Mouse (Mus musculus) G1E (cell line): Measurements from ENCODE around the gene Atf6. TPM values are rescaled to one million over a fixed set of nuclear protein-coding genes. Genes with fewer than 3 reads are reported as not detected.

Experiments
- ATAC-seq: 2 replicates; pipeline ENCODE4 v1.8.0; 2016; ENCODE audit warnings: mild to moderate bottlenecking; ENCODE audit not compliant: insufficient number of reproducible peaks, poor library complexity, low FRiP score, severe bottlenecking; ENCODE audit errors: extremely low read depth
- DNase-seq: peaks from one replicate; pipeline ENCODE4 v3.0.0; 2012; ENCODE audit warnings: low spot score
- H3K27me3 ChIP-seq: 2 replicates; pipeline ENCODE4 v1.6.1; 2012; ENCODE audit warnings: mild to moderate bottlenecking, low read length, inconsistent platforms; ENCODE audit not compliant: insufficient read depth
- H3K36me3 ChIP-seq: replicated peaks from 2 replicates; pipeline ENCODE3; 2012; ENCODE audit warnings: mild to moderate bottlenecking, inconsistent platforms
- H3K4me1 ChIP-seq: 2 replicates; pipeline ENCODE4 v1.6.1; 2012; ENCODE audit warnings: low read depth, low read length, inconsistent platforms, mixed read lengths; ENCODE audit not compliant: insufficient read depth
- H3K4me3 ChIP-seq: 2 replicates; pipeline ENCODE4 v1.5.1; 2012; ENCODE audit warnings: low read depth, mild to moderate bottlenecking, inconsistent platforms, low read length, moderate library complexity, mixed read lengths
- H3K9me3 ChIP-seq: replicated peaks from 2 replicates; pipeline ENCODE4 v1.6.1; 2012; ENCODE audit warnings: inconsistent platforms
- CTCF ChIP-seq: IDR thresholded peaks from 2 replicates; pipeline ENCODE4 v1.5.1; 2012; ENCODE audit warnings: low read depth, low read length, inconsistent platforms, mixed read lengths
- GATA1 ChIP-seq: IDR thresholded peaks from 2 replicates; pipeline ENCODE4 v1.6.1; 2012; ENCODE audit warnings: borderline replicate concordance, low read length, inconsistent platforms, mixed read lengths
- GATA2 ChIP-seq: IDR thresholded peaks from 2 replicates; pipeline ENCODE4 v1.6.1; 2012; ENCODE audit warnings: low read depth, low read length, inconsistent platforms, borderline replicate concordance
- POLR2AphosphoS5 ChIP-seq: IDR thresholded peaks from 2 replicates; pipeline ENCODE4 v1.6.1; 2012; ENCODE audit warnings: low read depth, low read length, inconsistent platforms; ENCODE audit not compliant: insufficient replicate concordance
- TAL1 ChIP-seq: conservative IDR thresholded peaks from 2 replicates; pipeline ENCODE4 v1.6.1; 2012; ENCODE audit warnings: low read depth, low read length, inconsistent platforms, mixed read lengths
- polyA plus RNA-seq: library from polyadenylated mRNA; stranded (reverse); fragments of >175 nt; gene quantifications from 2 replicates; pipeline ENCODE4 v1.2.3, GENCODE M21; 2012
- total RNA-seq, 2 experiments: library from RNA; stranded (forward) in 1 of 2; stranded (reverse) in 1 of 2; fragments of 200-1000 nt in 1 of 2; fragments of >200 nt in 1 of 2; fragmentation: Nextera tagmentation in 1 of 2; gene quantifications; 2 replicates each; pipeline ENCODE4 v1.2.3; 2014 to 2017

Gene Atf6
- total and polyA plus RNA-seq, 3 experiments: 2.1 to 44.6 (median 22.7) TPM

- no peak for TF ChIP-seq TAL1
- TF ChIP-seq POLR2AphosphoS5: no peak
- TF ChIP-seq GATA1: no peak
- TF ChIP-seq GATA2: no peak
- TF ChIP-seq CTCF: no peak
- DNase-seq: no peak
- Histone ChIP-seq H3K4me3 (no peak overlapping the region), H3K27me3 (no peaks in the 10 kb centered on the region), H3K9me3 (no peaks in the 10 kb centered on the region), H3K4me1 (peaks cover 58% of the 10 kb centered on the region), H3K36me3 (peaks cover 15% of the 10 kb centered on the region)
- no peak for ATAC-seq
These were observed 3.3 kb downstream of the Atf6 start for GRCm38 (mm10) chr1:170864234-170864633.

GRCm38 (mm10) chr1:170863033-170863432 is 4.5 kb downstream of the Atf6 start:
- H3K9me3 ChIP-seq: no peaks in the 10 kb centered on the region
- DNase-seq: peak; percentile 18
- no peaks in the 10 kb centered on the region for H3K27me3 ChIP-seq
- TF ChIP-seq TAL1: no peak
- TF ChIP-seq CTCF: no peak
- no peak for TF ChIP-seq POLR2AphosphoS5
- TF ChIP-seq GATA2: no peak
- no peak for TF ChIP-seq GATA1
- H3K36me3 ChIP-seq: peaks cover 15% of the 10 kb centered on the region
- ATAC-seq: peak; percentile 45
- H3K4me1 ChIP-seq: peaks cover 53% of the 10 kb centered on the region
- no peak overlapping the region; the same call in 1 of the 2 replicates for H3K4me3 ChIP-seq

DNA sequence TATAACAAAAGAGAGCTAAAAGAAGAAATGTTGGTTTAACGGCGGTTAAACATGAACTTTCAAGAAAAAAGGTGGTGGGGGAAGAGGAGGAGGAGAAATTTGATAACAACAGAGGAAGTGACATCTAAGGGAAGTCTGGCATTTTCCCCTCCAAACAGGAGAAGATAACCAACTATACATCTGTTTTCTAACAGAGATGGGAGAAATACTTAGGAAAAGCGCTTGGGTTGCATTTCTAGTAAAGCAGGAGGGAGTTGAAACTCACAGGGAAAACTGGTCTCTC is 5.2 kb downstream of the Atf6 start:
- peaks cover 55% of the 10 kb centered on the region for H3K4me1 ChIP-seq
- H3K4me3 ChIP-seq: no peak overlapping the region; the same call in 1 of the 2 replicates
- H3K9me3 ChIP-seq: no peaks in the 10 kb centered on the region
- peaks cover 16% of the 10 kb centered on the region for H3K36me3 ChIP-seq
- ATAC-seq (no peak), DNase-seq (no peak)
- H3K27me3 ChIP-seq: no peaks in the 10 kb centered on the region
- TF ChIP-seq GATA2 (no peak), CTCF (no peak), GATA1 (no peak), TAL1 (no peak), POLR2AphosphoS5 (no peak)

DNA sequence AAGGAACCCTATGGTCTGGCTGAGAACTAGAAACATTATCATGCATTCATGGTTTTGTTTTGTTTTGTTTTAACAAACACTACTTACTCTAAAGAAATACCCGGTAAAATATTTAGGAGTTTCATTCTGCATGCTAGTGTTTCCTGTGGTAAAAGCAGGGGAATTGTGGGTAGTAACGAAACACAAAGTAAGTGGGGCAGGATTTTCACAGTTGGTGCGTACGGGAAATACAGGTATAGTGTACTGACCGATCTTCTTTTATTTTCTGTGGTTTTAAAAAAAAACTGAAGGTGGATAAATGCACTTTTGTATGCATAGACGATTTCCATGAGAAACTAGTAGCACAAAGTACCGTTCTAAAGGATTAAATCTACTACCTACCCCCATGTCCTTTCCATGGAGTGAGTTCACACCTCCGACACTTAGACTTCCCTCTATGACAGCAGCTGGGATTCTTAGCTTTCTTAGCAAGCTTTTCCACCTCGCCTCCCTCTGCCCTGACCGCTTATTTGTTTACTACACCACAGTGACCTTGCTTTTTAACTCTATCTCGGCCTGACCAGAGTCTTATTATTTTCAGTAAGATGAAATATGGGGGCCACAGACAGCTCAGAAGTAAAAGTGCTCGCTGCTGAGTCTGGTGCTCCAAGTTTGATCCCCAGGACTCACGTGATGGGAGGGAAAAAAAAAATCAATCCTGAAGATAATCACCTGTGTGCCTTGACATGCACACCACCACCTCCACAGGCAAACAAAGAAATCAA is 5.7 kb downstream of the Atf6 start:
- TF ChIP-seq GATA2 (no peak), GATA1 (no peak), CTCF (no peak), TAL1 (no peak), POLR2AphosphoS5 (no peak)
- no peak for DNase-seq
- H3K4me1 ChIP-seq: peaks cover 56% of the 10 kb centered on the region

GRCm38 (mm10) chr1:170858872-170859271 is 8.7 kb downstream of the Atf6 start:
- Histone ChIP-seq H3K9me3 (no peaks in the 10 kb centered on the region), H3K27me3 (no peaks in the 10 kb centered on the region), H3K36me3 (peaks cover 21% of the 10 kb centered on the region), H3K4me3 (no peak overlapping the region), H3K4me1 (peaks cover 45% of the 10 kb centered on the region)
- TF ChIP-seq CTCF: no peak
- TF ChIP-seq TAL1: no peak
- TF ChIP-seq POLR2AphosphoS5: no peak
- TF ChIP-seq GATA1: no peak
- TF ChIP-seq GATA2: no peak
- DNase-seq: no peak
- no peak for ATAC-seq

More for the DNA sequence above, 5.7 kb downstream of the Atf6 start:
- Histone ChIP-seq H3K4me3 (no peak overlapping the region), H3K36me3 (peaks cover 17% of the 10 kb centered on the region), H3K9me3 (no peaks in the 10 kb centered on the region), H3K27me3 (no peaks in the 10 kb centered on the region)
- no peak for ATAC-seq

GRCm38 (mm10) chr1:170857369-170857768 is 10.2 kb downstream of the Atf6 start:
- no peak overlapping the region for H3K4me3 ChIP-seq
- peaks cover 27% of the 10 kb centered on the region for H3K36me3 ChIP-seq
- H3K27me3 ChIP-seq: no peaks in the 10 kb centered on the region
- no peaks in the 10 kb centered on the region for H3K9me3 ChIP-seq
- ATAC-seq (no peak), DNase-seq (no peak)
- TF ChIP-seq TAL1 (no peak), GATA1 (no peak), CTCF (no peak), POLR2AphosphoS5 (no peak), GATA2 (no peak)
- peaks cover 36% of the 10 kb centered on the region for H3K4me1 ChIP-seq
